Mouse (Mus musculus) embryonic fibroblast, embryonic 13.5 days (primary cell): Measurements from ENCODE around the gene Borcs6. TPM values are rescaled to one million over a fixed set of nuclear protein-coding genes. Genes with fewer than 3 reads are reported as not detected.
"Not testable (repeated sequence)": the region's sequence is repeated elsewhere in the genome, so short reads cannot be mapped to it uniquely, and the experiment has no call there.

ENCODE experiments used
- H3K27ac ChIP-seq: 2 replicates; pipeline ENCODE4 v1.5.1; 2012; ENCODE audit warnings: low read length, control low read depth, inconsistent platforms; ENCODE audit not compliant: insufficient read depth
- H3K4me1 ChIP-seq: 2 replicates; pipeline ENCODE4 v1.6.1; 2011; ENCODE audit warnings: low read length; ENCODE audit not compliant: control insufficient read depth, insufficient read depth
- H3K4me3 ChIP-seq: 2 replicates; pipeline ENCODE4 v1.5.1; 2011; ENCODE audit warnings: mild to moderate bottlenecking, control low read depth, low read length; ENCODE audit not compliant: insufficient read depth
- CTCF ChIP-seq: IDR thresholded peaks from 2 replicates; pipeline ENCODE4 v1.5.1; 2011; ENCODE audit warnings: mild to moderate bottlenecking, control low read depth, low read length, moderate library complexity, borderline replicate concordance; ENCODE audit not compliant: insufficient read depth
- POLR2A ChIP-seq: IDR thresholded peaks from 2 replicates; pipeline ENCODE4 v1.6.1; 2011; ENCODE audit warnings: low read depth, mild to moderate bottlenecking, control low read depth, low read length, moderate library complexity
- polyA plus RNA-seq: library from polyadenylated mRNA; stranded (reverse); fragments of >200 nt; gene quantifications from 2 replicates; pipeline ENCODE4 v1.2.4, GENCODE M21; 2011; ENCODE audit warnings: low read depth; ENCODE audit not compliant: missing spikeins, insufficient read length

Gene Borcs6
- 9.7 and 11.2 TPM in 2 replicates for polyA plus RNA-seq

- H3K4me3 ChIP-seq = peak within 1 kb of the TSS; percentile 95
- no peaks in the 10 kb centered on the region for H3K4me1 ChIP-seq
- TF ChIP-seq CTCF (no peak), POLR2A (peak; percentile 74)
- peak within 1 kb of the TSS; percentile 93 for H3K27ac ChIP-seq
These were observed at the start of gene Borcs6 for GRCm38 (mm10) chr11:69059357-69059974. Gene Borcs6, plus strand, starts transcription at chr11:69059717.

GRCm38 (mm10) chr11:69010400-69011323 lies 48.9 kb upstream of the Borcs6 start:
- H3K4me3 ChIP-seq = no peak overlapping the region
- TF ChIP-seq POLR2A (no peak), CTCF (no peak)
- no peak overlapping the region for H3K27ac ChIP-seq
- no peaks in the 10 kb centered on the region for H3K4me1 ChIP-seq

- peak overlapping the region; percentile 89; the same call in 1 of the 2 replicates for H3K4me3 ChIP-seq
- not testable (repeated sequence) for H3K27ac ChIP-seq, H3K4me1 ChIP-seq
These were observed 48.1 kb upstream of the Borcs6 start for GRCm38 (mm10) chr11:69011445-69011844.

- Histone ChIP-seq H3K4me3 (peak overlapping the region; percentile 89), H3K27ac (peak overlapping the region; percentile 66), H3K4me1 (no peaks in the 10 kb centered on the region)
- peak; percentile 96 for TF ChIP-seq POLR2A
- TF ChIP-seq CTCF = no peak
These were observed 47.4 kb upstream of the Borcs6 start for GRCm38 (mm10) chr11:69012071-69012601.

- H3K4me1 ChIP-seq = no peaks in the 10 kb centered on the region
- peak within 1 kb of the TSS; percentile 90 for H3K27ac ChIP-seq
- TF ChIP-seq POLR2A = peak; percentile 84
- peak; percentile 23; the same call in 1 of the 2 replicates for TF ChIP-seq CTCF
- peak within 1 kb of the TSS; percentile 48 for H3K4me3 ChIP-seq
These were observed 43.7 kb upstream of the Borcs6 start, which contains the start of gene Ctc1 for GRCm38 (mm10) chr11:69015644-69016441. Gene Ctc1, plus strand, starts transcription at chr11:69015911.

- Histone ChIP-seq H3K4me3 (peak overlapping the region; percentile 48), H3K27ac (peak overlapping the region; percentile 90), H3K4me1 (no peaks in the 10 kb centered on the region)
- TF ChIP-seq POLR2A (no peak; the same call in 1 of the 2 replicates), CTCF (no peak)
These were observed 42.8 kb upstream of the Borcs6 start for GRCm38 (mm10) chr11:69016755-69017154.

GRCm38 (mm10) chr11:69020691-69021090 lies 38.8 kb upstream of the Borcs6 start:
- no peak for TF ChIP-seq POLR2A
- no peak for TF ChIP-seq CTCF
- Histone ChIP-seq H3K4me3 (no peak overlapping the region), H3K27ac (no peak overlapping the region), H3K4me1 (no peaks in the 10 kb centered on the region)

- H3K4me1 ChIP-seq = no peaks in the 10 kb centered on the region
- H3K27ac ChIP-seq = no peak overlapping the region
- no peak overlapping the region for H3K4me3 ChIP-seq
- no peak for TF ChIP-seq POLR2A
- no peak for TF ChIP-seq CTCF
These were observed 33.0 kb upstream of the Borcs6 start for GRCm38 (mm10) chr11:69026562-69026961.

- Histone ChIP-seq H3K27ac (no peak overlapping the region), H3K4me1 (no peaks in the 10 kb centered on the region), H3K4me3 (no peak overlapping the region)
- TF ChIP-seq CTCF (no peak), POLR2A (no peak)
These were observed 30.7 kb upstream of the Borcs6 start for GRCm38 (mm10) chr11:69028805-69029204.
